Mouse (Mus musculus) megakaryocyte, embryonic 14.5 days (primary cell): ENCODE results near the gene Apold1.

Experiments
- FLI1 ChIP-seq: IDR thresholded peaks from 2 replicates; pipeline ENCODE4 v1.6.1; 2012; ENCODE audit warnings: low read length, inconsistent platforms, mixed read lengths
- GATA1 ChIP-seq: IDR thresholded peaks from 3 replicates; pipeline ENCODE4 v1.6.1; 2012; ENCODE audit warnings: mixed read lengths, low read length, inconsistent platforms, borderline replicate concordance

- TF ChIP-seq FLI1 (no peak), GATA1 (no peak)
Observed at GRCm38 (mm10) chr6:134962518-134962893, 19.0 kb upstream of the Apold1 start.
